Mouse (Mus musculus) retina, embryonic 14.5 days (tissue): Measurements from ENCODE around the gene Bard1.
A peak's percentile ranks its signal among the peaks of the same experiment; 100 is the strongest.

ENCODE experiments used
- DNase-seq: peaks from one replicate; pipeline ENCODE4 v3.0.0-alpha.2; 2015; ENCODE audit warnings: low spot score

The Bard1 gene

DNA sequence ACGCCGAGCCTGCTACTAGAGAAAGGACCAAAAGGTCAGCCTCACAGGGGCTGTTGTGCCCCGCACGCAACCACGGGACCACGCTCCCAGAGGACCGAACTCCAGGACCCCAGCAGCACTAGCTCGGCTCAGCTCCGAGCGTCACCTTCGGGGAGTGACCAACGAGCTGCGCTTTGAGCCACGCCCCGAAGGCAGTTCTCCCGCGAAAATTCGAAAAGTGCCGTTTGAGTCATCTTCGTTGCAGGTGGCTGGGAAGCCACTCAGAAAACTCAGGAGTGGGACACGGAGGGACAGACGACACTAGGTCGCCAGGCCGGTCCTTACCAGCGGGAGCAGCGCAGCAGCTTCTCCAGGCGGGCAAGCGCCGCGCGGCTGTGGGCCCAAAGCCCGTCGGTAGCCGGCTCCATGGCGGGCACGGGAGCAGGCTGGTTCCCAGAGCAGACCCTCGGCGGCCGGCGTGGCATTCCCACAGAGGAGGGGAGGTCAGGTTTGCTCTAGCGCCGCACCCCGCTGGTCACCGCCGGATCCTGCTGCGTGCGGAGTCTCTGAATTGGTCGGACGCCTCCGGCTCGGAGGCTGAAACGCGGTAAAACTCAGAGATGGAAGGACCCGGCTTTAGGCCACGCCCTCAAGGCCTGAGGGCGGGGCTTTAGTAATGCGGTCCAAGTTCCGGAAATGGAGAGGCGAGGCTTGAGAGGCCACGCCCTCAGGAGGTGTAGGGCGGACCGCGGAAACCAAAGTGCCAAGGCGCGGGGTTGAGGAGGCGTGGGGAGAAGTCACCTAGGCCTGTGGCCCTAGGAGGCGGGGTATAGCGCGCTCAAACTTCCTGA is at the start of gene Bard1:
Gene Bard1 (minus strand): TSS at position 803 of the 830 bp plus-strand sequence.
- DNase-seq, result peak; percentile 96

DNA sequence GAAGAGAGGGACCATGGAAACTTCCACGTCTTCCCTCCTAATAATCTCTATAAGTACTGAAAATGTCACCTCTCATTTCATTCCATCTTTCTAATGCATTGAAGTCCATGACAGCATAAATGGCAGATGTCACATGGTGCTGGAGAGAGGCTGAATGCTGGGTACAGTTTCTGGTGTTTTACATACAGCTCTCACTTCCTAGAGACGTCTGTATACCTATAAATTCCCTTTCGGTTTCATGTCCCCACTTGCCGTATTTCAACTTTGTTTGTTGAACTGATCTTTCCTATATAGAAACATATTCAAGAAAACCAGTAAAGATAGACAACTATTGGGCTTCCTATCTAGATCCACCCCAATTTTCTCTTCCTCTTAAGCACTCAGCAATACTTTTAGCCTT is 24.2 kb upstream of the Bard1 start:
- no peak for DNase-seq

DNA sequence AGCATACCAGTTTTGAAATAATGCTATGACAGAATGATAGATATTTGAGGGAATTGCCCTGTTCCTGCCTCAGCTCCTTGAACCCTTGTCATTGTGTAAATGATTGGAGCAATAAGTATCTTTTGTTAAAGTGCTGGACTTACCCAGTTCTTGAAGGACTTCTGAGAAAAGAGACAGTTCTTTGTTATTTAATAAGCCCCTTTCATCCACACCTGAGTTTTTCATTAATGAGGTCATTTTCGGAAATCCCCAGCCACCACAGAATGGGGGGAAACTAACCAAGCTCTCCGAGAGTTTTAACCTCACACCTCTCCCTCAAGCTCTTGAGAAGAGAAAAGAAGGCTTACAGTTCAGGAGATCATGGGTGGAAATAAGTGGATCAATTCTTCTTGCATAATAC is 15.6 kb upstream of the Bard1 start:
- DNase-seq, result no peak

- DNase-seq, result no peak
Measured at GRCm38 (mm10) chr1:71117253-71117652, 14.3 kb upstream of the Bard1 start.

GRCm38 (mm10) chr1:71115781-71116180 is 12.8 kb upstream of the Bard1 start:
- DNase-seq, result no peak

DNA sequence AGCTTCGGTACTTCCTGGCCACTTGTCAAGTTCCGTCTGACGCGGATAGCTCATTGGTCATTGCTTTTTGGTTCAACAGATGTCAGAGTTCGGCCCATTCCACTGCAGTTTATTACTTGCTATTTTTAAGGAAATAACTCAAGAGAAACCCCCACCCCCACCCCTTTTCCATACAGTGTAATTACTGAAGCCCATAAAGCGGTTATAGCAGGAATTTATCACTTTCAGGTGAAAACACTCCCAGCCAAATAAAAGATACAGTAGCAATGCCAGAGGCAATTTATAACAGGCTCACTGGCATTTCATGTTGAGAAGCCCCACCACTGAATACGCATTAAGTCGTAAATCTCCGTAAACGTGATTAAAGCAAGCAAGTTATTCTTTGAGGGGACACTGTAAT is 6.9 kb upstream of the Bard1 start:
- DNase-seq, result no peak

GRCm38 (mm10) chr1:71106127-71106526 is 3.2 kb upstream of the Bard1 start:
- no peak for DNase-seq

GRCm38 (mm10) chr1:71105724-71106123 is 2.8 kb upstream of the Bard1 start:
- DNase-seq, result no peak

DNA sequence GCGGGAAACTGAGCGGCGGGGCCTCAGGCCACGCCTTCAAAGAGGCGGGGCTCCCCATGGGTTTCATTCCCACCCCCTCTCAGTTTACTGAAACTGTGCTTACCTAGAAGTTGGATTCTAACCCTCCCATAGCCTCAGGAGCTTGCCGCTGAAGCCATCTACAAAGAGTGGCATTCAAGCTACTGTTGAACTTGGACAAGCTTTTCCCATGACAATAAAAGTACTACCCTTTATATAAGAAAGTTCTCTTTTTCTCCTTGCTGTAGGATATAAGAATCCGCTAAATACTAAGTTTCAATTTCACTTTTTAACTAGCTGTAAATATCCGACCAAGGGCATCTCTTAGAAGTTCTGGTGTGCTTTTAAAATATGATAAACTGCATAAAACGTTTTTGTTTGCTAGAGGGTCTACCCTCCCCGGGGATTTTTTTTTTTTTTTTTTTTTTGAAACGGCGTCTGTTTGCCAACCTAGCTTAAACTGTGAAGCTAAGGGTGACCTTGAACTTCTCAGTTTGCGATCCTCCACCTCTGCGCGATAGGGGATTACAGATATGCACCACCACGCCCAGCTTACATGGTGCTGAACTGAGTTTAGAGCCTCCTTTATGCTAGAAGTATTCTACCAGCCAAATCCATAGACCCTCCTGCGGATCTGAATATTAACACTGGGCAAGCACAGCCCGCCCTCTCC is 373 bp upstream of the Bard1 start:
- DNase-seq, result no peak

- no peak for DNase-seq
Measured at GRCm38 (mm10) chr1:71101369-71101970, 1.5 kb downstream of the Bard1 start.

- DNase-seq, result no peak
Measured at GRCm38 (mm10) chr1:71100591-71101368, 2.2 kb downstream of the Bard1 start.

GRCm38 (mm10) chr1:71099945-71100515 is 2.9 kb downstream of the Bard1 start:
- DNase-seq, result peak; percentile 71

DNA sequence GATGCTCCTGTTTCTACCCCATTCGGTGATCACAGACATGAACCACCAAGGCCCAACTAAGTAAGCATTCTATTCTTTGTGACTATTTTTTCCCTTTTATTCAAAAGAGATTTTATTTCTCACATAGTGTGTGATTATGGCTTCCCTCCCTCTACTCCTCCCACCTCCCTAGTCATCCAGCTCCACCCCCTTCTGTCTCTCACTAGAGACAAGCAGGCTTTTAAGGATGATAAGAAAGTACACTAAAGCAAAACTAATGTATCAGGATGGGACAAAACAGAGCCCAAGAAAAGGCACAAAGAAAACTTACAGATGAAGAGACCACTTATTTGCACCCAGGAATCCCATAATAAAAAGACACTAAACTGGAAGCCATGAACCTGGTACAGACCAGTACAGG is 6.9 kb downstream of the Bard1 start:
- no peak for DNase-seq

- no peak for DNase-seq
Measured at GRCm38 (mm10) chr1:71095211-71095805, 7.6 kb downstream of the Bard1 start.

GRCm38 (mm10) chr1:71075651-71076050 is 27.3 kb downstream of the Bard1 start:
- no peak for DNase-seq

DNA sequence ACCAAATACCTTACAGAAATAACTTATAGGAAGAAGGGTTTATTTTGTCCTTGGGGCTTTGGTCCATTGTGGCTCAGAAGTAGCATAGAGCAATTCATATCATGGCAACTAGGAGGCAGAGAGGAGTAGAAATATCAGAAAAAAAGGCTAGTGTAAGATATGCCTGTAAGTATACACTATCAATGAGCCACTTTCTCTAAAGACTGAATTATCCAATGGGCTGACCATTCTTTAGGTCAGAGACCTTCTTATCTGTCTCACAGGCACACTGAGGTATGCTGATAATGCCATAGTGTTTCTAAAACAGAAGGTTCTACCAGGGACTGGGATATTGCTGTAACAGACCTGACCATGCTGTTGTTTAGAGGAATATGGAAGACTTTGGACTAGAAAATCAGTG is 32.2 kb downstream of the Bard1 start:
- DNase-seq, result no peak

- no peak for DNase-seq
Measured at GRCm38 (mm10) chr1:71068728-71069304, 34.1 kb downstream of the Bard1 start.

- DNase-seq, result no peak
Measured at GRCm38 (mm10) chr1:71063885-71064492, 39.0 kb downstream of the Bard1 start.

GRCm38 (mm10) chr1:71056143-71056542 is 46.8 kb downstream of the Bard1 start:
- DNase-seq, result no peak

- DNase-seq, result no peak
Measured at GRCm38 (mm10) chr1:71055454-71055853, 47.5 kb downstream of the Bard1 start.

- DNase-seq, result no peak
Measured at GRCm38 (mm10) chr1:71052756-71053155, 50.2 kb downstream of the Bard1 start.
